Mouse (Mus musculus) effector memory CD4-positive, alpha-beta T cell, adult 5 months (primary cell): ENCODE results near the gene Arx. TPM values are rescaled to one million over a fixed set of nuclear protein-coding genes. Genes with fewer than 3 reads are reported as not detected.

ENCODE experiments used
- polyA plus RNA-seq: library from polyadenylated mRNA; unstranded; fragments of 100-300 nt; shearing (Covaris generic); gene quantifications from one replicate; pipeline ENCODE4 v1.2.1, GENCODE M21; 2017

Arx gene
- polyA plus RNA-seq: not detected

DNA sequence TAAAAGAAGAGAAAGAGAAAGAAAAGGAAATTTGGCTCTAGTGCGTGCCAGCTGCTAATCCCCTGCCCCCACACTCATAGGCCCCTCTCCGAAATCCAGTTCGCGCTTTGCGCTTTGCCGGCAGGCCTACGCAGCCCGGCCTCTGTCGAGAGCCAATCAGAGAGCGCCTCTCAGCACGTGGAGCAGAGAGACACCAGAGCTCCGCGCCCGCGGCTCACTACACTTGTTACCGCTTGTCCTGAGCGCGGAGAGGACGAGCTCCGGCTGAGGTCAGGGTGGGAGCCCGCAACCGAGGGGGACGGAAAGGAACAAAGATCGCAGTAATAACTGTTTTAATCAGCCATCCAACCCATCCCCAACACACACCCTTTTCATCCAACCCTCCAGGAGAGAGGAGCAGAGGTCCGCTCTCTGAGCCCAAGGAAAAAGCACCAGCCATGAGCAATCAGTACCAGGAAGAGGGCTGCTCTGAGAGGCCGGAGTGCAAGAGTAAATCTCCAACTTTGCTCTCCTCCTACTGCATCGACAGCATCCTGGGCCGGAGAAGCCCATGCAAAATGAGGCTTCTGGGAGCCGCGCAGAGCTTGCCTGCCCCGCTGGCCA lies at the start of gene Arx:
Gene Arx (plus strand): TSS at position 155 of the 603 bp plus-strand sequence.

